In genomic region chr2:150685389-150685788, GRCm38 (mm10) we compare ENCODE assay signal across 26 mouse cellular contexts. TPM values are rescaled to one million over a fixed set of nuclear protein-coding genes. Genes with fewer than 3 reads are reported as not detected.
A peak's percentile ranks its signal among the peaks of the same experiment; 100 is the strongest.
DNase-seq lines count a peak whose midpoint lies in the region; ATAC-seq and TF ChIP-seq lines count a peak whose summit lies in the region.
"Had no signal": no experiment of that assay in that cellular context is flagged by ENCODE, and none has a peak within 500 bp of the region (broad histone marks: within the 10 kb centered on the region; RNA-seq: fewer than 3 reads in every experiment).

No protein-coding gene starts in this region.

- intact Hi-C loops in heart, postnatal 25 days (cut with DNase I): no loop called here
- intact Hi-C loops in heart, postnatal 14 days (cut with DNase I): no loop called here

- H3K4me2 ChIP-seq in liver, embryonic 11.5 days: no peak overlapping the region
- no peak overlapping the region for H3K4me2 ChIP-seq in liver, postnatal 0 days (ENCODE audit: low read depth, low read length)
- H3K4me2 ChIP-seq in midbrain, embryonic 11.5 days: no peak overlapping the region
- H3K4me2 ChIP-seq in midbrain, postnatal 0 days (ENCODE audit: low read depth, low read length, poor library complexity, severe bottlenecking): no peak overlapping the region

- no peak for TF ChIP-seq EP300 in liver, postnatal 0 days (IDR thresholded peaks at IDR 0.05; ENCODE audit: low read depth)

- H3K36me3 ChIP-seq in heart, embryonic 10.5 days: no peaks in the 10 kb centered on the region
- no peaks in the 10 kb centered on the region for H3K36me3 ChIP-seq in liver, embryonic 11.5 days (ENCODE audit: control insufficient read depth, insufficient read depth, low read length)
- H3K36me3 ChIP-seq in liver, postnatal 0 days (replicated peaks; ENCODE audit: insufficient read depth, low read length): no peaks in the 10 kb centered on the region
- no peaks in the 10 kb centered on the region for H3K36me3 ChIP-seq in midbrain, embryonic 11.5 days (ENCODE audit: control insufficient read depth, insufficient read depth, low read length)
- H3K36me3 ChIP-seq in midbrain, postnatal 0 days (ENCODE audit: insufficient read depth, low read length): no peaks in the 10 kb centered on the region
- H3K36me3 ChIP-seq: G1E had no signal

- H3K4me1 ChIP-seq in heart, embryonic 10.5 days: peaks cover 11% of the 10 kb centered on the region
- no peaks in the 10 kb centered on the region for H3K4me1 ChIP-seq in liver, embryonic 11.5 days (replicated peaks; ENCODE audit: control insufficient read depth, insufficient read depth, low read length)
- no peaks in the 10 kb centered on the region for H3K4me1 ChIP-seq in liver, postnatal 0 days (ENCODE audit: insufficient read depth)
- H3K4me1 ChIP-seq in midbrain, embryonic 11.5 days (ENCODE audit: control insufficient read depth, insufficient read depth, low read length): peaks cover 7% of the 10 kb centered on the region; the same call in 1 of the 2 replicates
- H3K4me1 ChIP-seq in midbrain, postnatal 0 days (ENCODE audit: insufficient read depth, low read length): no peaks in the 10 kb centered on the region

- no peak overlapping the region for H3K27ac ChIP-seq in heart, embryonic 10.5 days
- H3K27ac ChIP-seq in liver, embryonic 11.5 days (ENCODE audit: low read depth, low read length): no peak overlapping the region
- H3K27ac ChIP-seq in liver, postnatal 0 days (ENCODE audit: low read depth): no peak overlapping the region
- no peak overlapping the region for H3K27ac ChIP-seq in midbrain, embryonic 11.5 days (ENCODE audit: low read depth, low read length)
- no peak overlapping the region for H3K27ac ChIP-seq in midbrain, postnatal 0 days (ENCODE audit: low read depth, low read length)

- no peaks in the 10 kb centered on the region for H3K9me3 ChIP-seq in heart, embryonic 10.5 days
- no peaks in the 10 kb centered on the region for H3K9me3 ChIP-seq in liver, embryonic 11.5 days (ENCODE audit: control insufficient read depth, low read length)
- H3K9me3 ChIP-seq in liver, postnatal 0 days (ENCODE audit: low read length): no peaks in the 10 kb centered on the region
- no peaks in the 10 kb centered on the region for H3K9me3 ChIP-seq in midbrain, embryonic 11.5 days (ENCODE audit: control insufficient read depth, low read length)
- no peaks in the 10 kb centered on the region for H3K9me3 ChIP-seq in midbrain, postnatal 0 days (ENCODE audit: low read length)
- H3K9me3 ChIP-seq: G1E had no signal

- H3K9ac ChIP-seq in liver, embryonic 11.5 days (ENCODE audit: low read depth, low read length): no peak overlapping the region
- no peak overlapping the region for H3K9ac ChIP-seq in liver, postnatal 0 days (replicated peaks)
- no peak overlapping the region for H3K9ac ChIP-seq in midbrain, embryonic 11.5 days (ENCODE audit: low read length)
- no peak overlapping the region for H3K9ac ChIP-seq in midbrain, postnatal 0 days (replicated peaks; ENCODE audit: low read length, poor library complexity, severe bottlenecking)

- no peak for TF ChIP-seq CTCF in liver, postnatal 0 days (IDR thresholded peaks at IDR 0.05; ENCODE audit: low read depth)
- no peak for TF ChIP-seq CTCF in midbrain, postnatal 0 days (IDR thresholded peaks at IDR 0.05)

- no peak for ATAC-seq in liver, embryonic 11.5 days (replicated peaks; ENCODE audit: low FRiP score)
- ATAC-seq in liver, postnatal 0 days: no peak
- no peak for ATAC-seq in midbrain, embryonic 11.5 days (ENCODE audit: low FRiP score)
- no peak for ATAC-seq in midbrain, postnatal 0 days (ENCODE audit: low FRiP score)
- ATAC-seq: activated CD4-positive, CD25-positive, alpha-beta regulatory T cell, adult 4 months; CD4-positive, CD25-positive, alpha-beta regulatory T cell, adult 4 months; Patski had no signal

- H3K27me3 ChIP-seq in heart, embryonic 10.5 days (ENCODE audit: insufficient read depth, poor library complexity, severe bottlenecking): peaks cover 53% of the 10 kb centered on the region
- peaks cover 44% of the 10 kb centered on the region for H3K27me3 ChIP-seq in liver, embryonic 11.5 days (replicated peaks; ENCODE audit: control insufficient read depth, insufficient read depth, low read length)
- peaks cover 38% of the 10 kb centered on the region for H3K27me3 ChIP-seq in liver, postnatal 0 days (ENCODE audit: insufficient read depth, low read length)
- peaks cover 39% of the 10 kb centered on the region for H3K27me3 ChIP-seq in midbrain, embryonic 11.5 days (ENCODE audit: control insufficient read depth, insufficient read depth, low read length)
- peaks cover 46% of the 10 kb centered on the region for H3K27me3 ChIP-seq in midbrain, postnatal 0 days (ENCODE audit: insufficient read depth, low read length)

- DNase-seq in heart, adult 11 months: peak; percentile 71
- DNase-seq in heart, postnatal 25 days (ENCODE audit: low spot score): no peak
- DNase-seq in heart, embryonic 10.5 days (ENCODE audit: low spot score): peak; percentile 59
- DNase-seq in heart, postnatal 14 days: no peak
- DNase-seq in liver, embryonic 11.5 days (ENCODE audit: low spot score): peak; percentile 20
- DNase-seq in liver, postnatal 0 days: no peak
- peak; percentile 66 for DNase-seq in midbrain, embryonic 11.5 days (ENCODE audit: low spot score, missing footprints)
- no peak for DNase-seq in midbrain, postnatal 0 days (ENCODE audit: low spot score)
- DNase-seq: adrenal gland, adult 2 months; adrenal gland, adult 8-10 months; adrenal gland, postnatal 10 days; adrenal gland, postnatal 14 days; adrenal gland, postnatal 25 days; adrenal gland, postnatal 36 days; B cell, adult 2 months; cerebellum, adult 11 months; cerebellum, adult 11-12 months had no signal

- H3K4me3 ChIP-seq in heart, embryonic 10.5 days: no peak overlapping the region
- no peak overlapping the region for H3K4me3 ChIP-seq in liver, embryonic 11.5 days (ENCODE audit: low read depth, low read length)
- no peak overlapping the region for H3K4me3 ChIP-seq in liver, postnatal 0 days (ENCODE audit: low read depth, low read length)
- no peak overlapping the region for H3K4me3 ChIP-seq in midbrain, embryonic 11.5 days (ENCODE audit: low read depth, low read length)
- no peak overlapping the region for H3K4me3 ChIP-seq in midbrain, postnatal 0 days (ENCODE audit: low read depth, low read length)

- 87% methylated on average over 9 of the region's 9 CpGs for WGBS in heart, embryonic 10.5 days
- WGBS in liver, embryonic 11.5 days: 88% methylated on average over 9 of the region's 9 CpGs
- WGBS in liver, postnatal 0 days (ENCODE audit: insufficient replicate concordance): 89% methylated on average over 9 of the region's 9 CpGs
- WGBS in midbrain, embryonic 11.5 days: 92% methylated on average over 9 of the region's 9 CpGs
- WGBS in midbrain, postnatal 0 days: 92% methylated on average over 9 of the region's 9 CpGs

RNA-seq across cellular contexts. Expression of gene Vsx1, which starts 3.8 kb away (rescaled TPM):
- total RNA-seq in heart, postnatal 25 days (2021): under 1 TPM in 1 of 2 experiments, not detected in 1; 0.10 TPM
- not detected in 2 replicates for polyA plus RNA-seq in heart, embryonic 10.5 days (2016; fragmentation: Nextera tagmentation; extraction: Ambion mirVana)
- total RNA-seq in heart, postnatal 14 days (2021): not detected
- not detected in 2 replicates for polyA plus RNA-seq in liver, embryonic 11.5 days (2014; fragmentation: Nextera tagmentation; extraction: Ambion mirVana)
- not detected in 2 replicates for polyA plus RNA-seq in liver, postnatal 0 days (2015; fragmentation: Nextera tagmentation; extraction: Ambion mirVana)
- 0.31 and 0.33 TPM in 2 replicates for polyA plus RNA-seq in midbrain, embryonic 11.5 days (2014; fragmentation: Nextera tagmentation; extraction: Ambion mirVana)
- 0.14 TPM in 1 of 2 replicates, not detected in the other for total RNA-seq in midbrain, postnatal 0 days (2014; rRNA removed)
- polyA plus RNA-seq in midbrain, postnatal 0 days (2015; fragmentation: Nextera tagmentation; extraction: Ambion mirVana): 0.07 and 0.11 TPM in 2 replicates
- total RNA-seq: adrenal gland, adult 18-20 months; adrenal gland, adult 2 months; adrenal gland, adult 8-10 months; adrenal gland, postnatal 10 days; adrenal gland, postnatal 14 days; adrenal gland, postnatal 25 days; adrenal gland, postnatal 36 days; adrenal gland, postnatal 4 days; CH12.LX; MEL had no signal
- polyA plus RNA-seq: activated CD4-positive, CD25-positive, alpha-beta regulatory T cell, adult 4 months; adrenal gland, adult 2 months; C2C12; CD4-positive, CD25-positive, alpha-beta regulatory T cell, adult 4 months; G1E; Patski had no signal

RNA-seq across cellular contexts. Expression of gene Acss1, which starts 17.1 kb away (rescaled TPM):
- 100 to 1,000 TPM; 217 to 247 TPM for total RNA-seq in heart, postnatal 25 days (2021)
- 17.2 and 19.2 TPM in 2 replicates for polyA plus RNA-seq in heart, embryonic 10.5 days (2016; fragmentation: Nextera tagmentation; extraction: Ambion mirVana)
- total RNA-seq in heart, postnatal 14 days (2021): 100 to 1,000 TPM; 121 to 136 TPM
- polyA plus RNA-seq in liver, embryonic 11.5 days (2014; fragmentation: Nextera tagmentation; extraction: Ambion mirVana): 67.2 and 77.0 TPM in 2 replicates
- polyA plus RNA-seq in liver, postnatal 0 days (2015; fragmentation: Nextera tagmentation; extraction: Ambion mirVana): 15.7 and 16.7 TPM in 2 replicates
- 20.5 and 21.5 TPM in 2 replicates for polyA plus RNA-seq in midbrain, embryonic 11.5 days (2014; fragmentation: Nextera tagmentation; extraction: Ambion mirVana)
- 22.7 and 26.1 TPM in 2 replicates for total RNA-seq in midbrain, postnatal 0 days (2014; rRNA removed)
- polyA plus RNA-seq in midbrain, postnatal 0 days (2015; fragmentation: Nextera tagmentation; extraction: Ambion mirVana): 14.5 and 16.4 TPM in 2 replicates
- polyA plus RNA-seq: C2C12 had no signal

Comparison
In these comparisons a context has a peak if more than half of its experiments do, and no peak if none do; other contexts are left out.
1. DNase-seq: peak in heart, adult 11 months (single experiment), heart, embryonic 10.5 days (single experiment), liver, embryonic 11.5 days (single experiment) and midbrain, embryonic 11.5 days (single experiment); none in heart, postnatal 25 days (single experiment), heart, postnatal 14 days (0 of 2), liver, postnatal 0 days (single experiment) and midbrain, postnatal 0 days (single experiment).